Mouse (Mus musculus) cerebellum, adult 2 months (tissue): Measurements from ENCODE around the gene Fry. TPM values are rescaled to one million over a fixed set of nuclear protein-coding genes. Genes with fewer than 3 reads are reported as not detected.

ENCODE experiments used
- DNase-seq, 2 experiments: peaks; one replicate each; pipeline ENCODE4 v3.0.0; 2021
- H3K27ac ChIP-seq: fragments of 200-500 bp; 2 replicates; pipeline ENCODE4 v1.5.1; 2012; ENCODE audit warnings: low read length, control low read depth, inconsistent platforms; ENCODE audit not compliant: insufficient read depth
- H3K27me3 ChIP-seq: fragments of 200-500 bp; 2 replicates; pipeline ENCODE4 v1.6.1; 2012; ENCODE audit warnings: inconsistent platforms, mild to moderate bottlenecking, low read length, moderate library complexity; ENCODE audit not compliant: control insufficient read depth, insufficient read depth
- H3K4me1 ChIP-seq: fragments of 200-500 bp; 2 replicates; pipeline ENCODE4 v1.6.1; 2011; ENCODE audit warnings: low read length; ENCODE audit not compliant: control insufficient read depth, insufficient read depth
- H3K4me3 ChIP-seq: fragments of 200-500 bp; replicated peaks from 2 replicates; pipeline ENCODE3; 2011; ENCODE audit warnings: mild to moderate bottlenecking, low read depth, low read length, control low read depth; ENCODE audit not compliant: insufficient read depth
- CTCF ChIP-seq: fragments of 200-500 bp; IDR thresholded peaks from 2 replicates; pipeline ENCODE4 v1.5.1; 2011; ENCODE audit warnings: low read depth, mild to moderate bottlenecking, control low read depth, low read length, moderate library complexity, borderline replicate concordance; ENCODE audit not compliant: insufficient read depth
- POLR2A ChIP-seq: fragments of 200-500 bp; IDR thresholded peaks from 2 replicates; pipeline ENCODE4 v1.6.1; 2011; ENCODE audit warnings: low read length, control low read depth, borderline replicate concordance; ENCODE audit not compliant: insufficient read depth
- WGBS: fragments of 180-500 bp; shearing (Covaris S2); methylation state at CpG from one replicate; pipeline ENCODE4 v1.1.7; 2018; 5-methylcytosine and 5-hydroxymethylcytosine counted together
- polyA plus RNA-seq: library from polyadenylated mRNA; depleted of rRNA; stranded (reverse); fragments of >200 nt; gene quantifications from 2 replicates; pipeline ENCODE4 v1.2.3, GENCODE M21; 2012

Gene Fry
- polyA plus RNA-seq, 1 experiment = 92.2 TPM

GRCm38 (mm10) chr5:150289611-150290010 is 171.2 kb downstream of the Fry start:
- Histone ChIP-seq H3K27me3 (no peaks in the 10 kb centered on the region), H3K4me1 (peaks cover 27% of the 10 kb centered on the region), H3K27ac (no peak overlapping the region), H3K4me3 (no peak overlapping the region)
- 49% methylated on average over 8 of the region's 8 CpGs for WGBS
- TF ChIP-seq POLR2A (no peak), CTCF (peak; percentile 52)
- DNase-seq = no peak

- no peak for TF ChIP-seq POLR2A
- TF ChIP-seq CTCF = no peak
- peaks cover 30% of the 10 kb centered on the region for H3K4me1 ChIP-seq
- WGBS = 68% methylated on average over 4 of the region's 4 CpGs
- H3K4me3 ChIP-seq = no peak overlapping the region
- no peaks in the 10 kb centered on the region for H3K27me3 ChIP-seq
- H3K27ac ChIP-seq = no peak overlapping the region
- DNase-seq = no peak
Observed at GRCm38 (mm10) chr5:150290494-150291199, 172.2 kb downstream of the Fry start.

- Histone ChIP-seq H3K4me1 (peaks cover 30% of the 10 kb centered on the region), H3K4me3 (no peak overlapping the region), H3K27me3 (no peaks in the 10 kb centered on the region), H3K27ac (no peak overlapping the region)
- DNase-seq = no peak
- TF ChIP-seq CTCF (no peak), POLR2A (no peak)
- 90% methylated on average over 6 of the region's 6 CpGs for WGBS
Observed at GRCm38 (mm10) chr5:150291216-150291615, 172.8 kb downstream of the Fry start.

GRCm38 (mm10) chr5:150292186-150292585 is 173.7 kb downstream of the Fry start:
- TF ChIP-seq CTCF (no peak), POLR2A (no peak)
- Histone ChIP-seq H3K4me3 (no peak overlapping the region), H3K4me1 (peaks cover 25% of the 10 kb centered on the region), H3K27me3 (no peaks in the 10 kb centered on the region), H3K27ac (no peak overlapping the region)
- DNase-seq = no peak
- 26% methylated on average over 3 of the region's 3 CpGs for WGBS

- TF ChIP-seq CTCF (no peak), POLR2A (no peak)
- whole genome bisulfite sequencing = 61% methylated on average over 11 of the region's 11 CpGs
- no peak overlapping the region for H3K4me3 ChIP-seq
- H3K27me3 ChIP-seq = no peaks in the 10 kb centered on the region
- peaks cover 31% of the 10 kb centered on the region for H3K4me1 ChIP-seq
- no peak overlapping the region for H3K27ac ChIP-seq
- no peak for DNase-seq
Observed at GRCm38 (mm10) chr5:150294306-150294705, 175.9 kb downstream of the Fry start.

GRCm38 (mm10) chr5:150295096-150295495 is 176.7 kb downstream of the Fry start:
- Histone ChIP-seq H3K27me3 (no peaks in the 10 kb centered on the region), H3K27ac (no peak overlapping the region), H3K4me3 (no peak overlapping the region), H3K4me1 (peaks cover 28% of the 10 kb centered on the region)
- TF ChIP-seq CTCF (no peak), POLR2A (no peak)
- WGBS = 72% methylated on average over 11 of the region's 11 CpGs
- no peak for DNase-seq

GRCm38 (mm10) chr5:150298969-150299368 is 180.5 kb downstream of the Fry start:
- no peak for DNase-seq
- Histone ChIP-seq H3K27me3 (no peaks in the 10 kb centered on the region), H3K4me1 (peaks cover 34% of the 10 kb centered on the region), H3K4me3 (no peak overlapping the region), H3K27ac (peak overlapping the region; percentile 25; the same call in 1 of the 2 replicates)
- WGBS = 49% methylated on average over 6 of the region's 6 CpGs
- TF ChIP-seq CTCF (no peak), POLR2A (no peak)

- 11% methylated on average over 2 of the region's 2 CpGs for WGBS
- Histone ChIP-seq H3K27me3 (no peaks in the 10 kb centered on the region), H3K4me3 (no peak overlapping the region), H3K4me1 (peaks cover 39% of the 10 kb centered on the region), H3K27ac (peak overlapping the region; percentile 62; the same call in 1 of the 2 replicates)
- DNase-seq = peak; percentile 56 to 80
- no peak for TF ChIP-seq CTCF
- no peak for TF ChIP-seq POLR2A
Observed at GRCm38 (mm10) chr5:150302123-150302522, 183.7 kb downstream of the Fry start.
